ENCODE assay signal across 31 mouse cellular contexts in the genomic region with DNA sequence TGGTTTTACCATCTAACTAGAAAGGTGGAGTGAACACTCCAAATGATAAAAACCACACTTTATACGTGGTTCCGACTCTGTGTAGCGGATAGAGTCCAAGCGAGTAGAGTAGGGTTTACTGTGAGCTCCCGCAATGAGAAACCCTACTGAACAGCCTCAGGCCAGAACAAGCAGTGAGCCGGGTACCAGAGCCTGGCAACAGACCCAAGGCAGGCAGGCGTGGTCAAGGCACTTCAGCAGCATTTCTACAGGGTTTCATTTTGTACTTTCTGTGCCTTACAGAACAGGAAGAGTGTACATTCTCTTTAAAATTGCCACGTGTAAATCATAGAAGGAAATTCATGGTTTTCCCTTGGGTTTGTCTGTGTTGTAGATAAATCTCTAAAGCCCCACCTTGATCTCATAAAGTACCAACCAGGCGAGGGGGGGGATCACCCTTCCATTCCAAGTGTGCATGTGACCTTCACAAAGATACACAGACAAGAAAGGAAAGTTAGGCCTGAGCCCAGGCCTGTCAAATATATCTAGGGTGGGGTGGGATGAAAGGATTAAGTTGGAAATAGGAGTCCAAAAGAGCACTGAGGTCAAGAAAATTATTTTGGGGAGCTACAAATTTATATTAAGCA. TPM values are rescaled to one million over a fixed set of nuclear protein-coding genes. Genes with fewer than 3 reads are reported as not detected.
DNase-seq lines count a peak whose midpoint lies in the region; ATAC-seq and TF ChIP-seq lines count a peak whose summit lies in the region.
"Had no signal": no experiment of that assay in that cellular context is flagged by ENCODE, and none has a peak within 500 bp of the region (broad histone marks: within the 10 kb centered on the region; RNA-seq: fewer than 3 reads in every experiment).

No protein-coding gene starts in this region.

- DNase-seq in kidney, adult 2 months: peak; percentile 35
- DNase-seq in kidney, postnatal 4 days: no peak
- peak; percentile 41 for DNase-seq in midbrain, embryonic 11.5 days (ENCODE audit: low spot score, missing footprints)
- DNase-seq in midbrain, embryonic 10.5 days (ENCODE audit: low spot score): no peak
- no peak for DNase-seq in adrenal gland, adult 8-10 months
- DNase-seq in cerebellum, postnatal 36 days: no peak
- DNase-seq: adrenal gland, postnatal 10 days; cerebellum, adult 2 months; cerebellum, postnatal 25 days; embryo, embryonic 11 days; forebrain, postnatal 0 days; gastrocnemius, postnatal 36 days; kidney, adult 9 months; layer of hippocampus, adult 9-11 months; liver; lung, postnatal 10 days; right cerebral cortex, adult 18-20 months; right cerebral cortex, postnatal 4 days had no signal

- no peaks in the 10 kb centered on the region for H3K27me3 ChIP-seq in kidney, adult 2 months (replicated peaks; ENCODE audit: control insufficient read depth, insufficient read depth, low read length)
- H3K27me3 ChIP-seq in midbrain, embryonic 11.5 days (ENCODE audit: control insufficient read depth, insufficient read depth, low read length): no peaks in the 10 kb centered on the region
- H3K27me3 ChIP-seq in midbrain, embryonic 10.5 days (ENCODE audit: low read depth, poor library complexity, severe bottlenecking): peaks cover 11% of the 10 kb centered on the region
- 0 out of 2 replicates have a peak, but pooled peaks cover 5% of the 10 kb centered on the region for H3K27me3 ChIP-seq in limb, embryonic 15.5 days
- H3K27me3 ChIP-seq: intestine, embryonic 15.5 days; neural tube, embryonic 13.5 days; Patski had no signal

- TF ChIP-seq CTCF in kidney, adult 2 months (conservative IDR thresholded peaks at IDR 0.05; ENCODE audit: insufficient read depth, insufficient read length, low read depth, low read length): no peak

- ATAC-seq in midbrain, embryonic 11.5 days (ENCODE audit: low FRiP score): no peak
- ATAC-seq in limb, embryonic 15.5 days (ENCODE audit: insufficient number of reproducible peaks, low FRiP score, low TSS enrichment, low read depth): no peak
- ATAC-seq: activated CD4-positive, CD25-positive, alpha-beta regulatory T cell, adult 4 months; forebrain, postnatal 0 days; hindbrain, embryonic 16.5 days; midbrain, embryonic 15.5 days; Patski had no signal

- WGBS in kidney, adult 2 months: 59% methylated on average over 9 of the region's 9 CpGs
- 87% methylated on average over 9 of the region's 9 CpGs for WGBS in midbrain, embryonic 11.5 days
- 87% methylated on average over 9 of the region's 9 CpGs for WGBS in midbrain, embryonic 10.5 days
- 62% methylated on average over 9 of the region's 9 CpGs for WGBS in limb, embryonic 15.5 days

- no peaks in the 10 kb centered on the region for H3K36me3 ChIP-seq in kidney, adult 2 months (ENCODE audit: control insufficient read depth, insufficient read depth, low read length)
- no peaks in the 10 kb centered on the region for H3K36me3 ChIP-seq in midbrain, embryonic 11.5 days (ENCODE audit: control insufficient read depth, insufficient read depth, low read length)
- H3K36me3 ChIP-seq in midbrain, embryonic 10.5 days: no peaks in the 10 kb centered on the region
- no peaks in the 10 kb centered on the region for H3K36me3 ChIP-seq in limb, embryonic 15.5 days
- H3K36me3 ChIP-seq: hindbrain, embryonic 10.5 days; intestine, embryonic 15.5 days; liver, embryonic 15.5 days; midbrain, embryonic 15.5 days; neural tube, embryonic 13.5 days had no signal

- no peak overlapping the region for H3K4me3 ChIP-seq in kidney, adult 2 months (ENCODE audit: insufficient read depth, low read depth, low read length)
- no peak overlapping the region for H3K4me3 ChIP-seq in midbrain, embryonic 11.5 days (ENCODE audit: low read depth, low read length)
- H3K4me3 ChIP-seq in midbrain, embryonic 10.5 days: no peak overlapping the region
- no peak overlapping the region for H3K4me3 ChIP-seq in limb, embryonic 15.5 days
- H3K4me3 ChIP-seq: hindbrain, embryonic 10.5 days; intestine, embryonic 15.5 days; liver, embryonic 15.5 days; megakaryocyte, embryonic 14.5 days; midbrain, embryonic 15.5 days; neural tube, embryonic 13.5 days had no signal

- H3K27ac ChIP-seq in kidney, adult 2 months (ENCODE audit: insufficient read depth, low read depth, low read length): no peak overlapping the region
- no peak overlapping the region for H3K27ac ChIP-seq in midbrain, embryonic 11.5 days (ENCODE audit: low read depth, low read length)
- H3K27ac ChIP-seq in midbrain, embryonic 10.5 days (replicated peaks): no peak overlapping the region
- peak overlapping the region; percentile 51 for H3K27ac ChIP-seq in limb, embryonic 15.5 days
- H3K27ac ChIP-seq: hindbrain, embryonic 10.5 days; intestine, embryonic 15.5 days; liver, embryonic 15.5 days; midbrain, embryonic 15.5 days; neural tube, embryonic 13.5 days had no signal

- no peaks in the 10 kb centered on the region for H3K9me3 ChIP-seq in midbrain, embryonic 11.5 days (ENCODE audit: control insufficient read depth, low read length)
- H3K9me3 ChIP-seq in midbrain, embryonic 10.5 days (replicated peaks): no peaks in the 10 kb centered on the region
- H3K9me3 ChIP-seq in limb, embryonic 15.5 days: 0 out of 2 replicates have a peak, but pooled peaks cover 6% of the 10 kb centered on the region
- H3K9me3 ChIP-seq: intestine, embryonic 15.5 days; liver, embryonic 15.5 days; midbrain, embryonic 15.5 days had no signal

- no peaks in the 10 kb centered on the region for H3K4me1 ChIP-seq in kidney, adult 2 months (ENCODE audit: control insufficient read depth, insufficient read depth, low read length)
- no peaks in the 10 kb centered on the region for H3K4me1 ChIP-seq in midbrain, embryonic 11.5 days (ENCODE audit: control insufficient read depth, insufficient read depth, low read length)
- H3K4me1 ChIP-seq in midbrain, embryonic 10.5 days: peaks cover 8% of the 10 kb centered on the region; the same call in 1 of the 2 replicates
- H3K4me1 ChIP-seq in limb, embryonic 15.5 days: 0 out of 2 replicates have a peak, but pooled peaks cover 5% of the 10 kb centered on the region
- H3K4me1 ChIP-seq: hindbrain, embryonic 10.5 days; intestine, embryonic 15.5 days; midbrain, embryonic 15.5 days; neural tube, embryonic 13.5 days had no signal

- TF ChIP-seq POLR2A in kidney, adult 2 months (IDR thresholded peaks at IDR 0.05; ENCODE audit: low read depth, low read length): no peak

- H3K4me2 ChIP-seq in midbrain, embryonic 11.5 days: no peak overlapping the region
- no peak overlapping the region for H3K4me2 ChIP-seq in limb, embryonic 15.5 days
- H3K4me2 ChIP-seq: intestine, embryonic 15.5 days; liver, embryonic 15.5 days; midbrain, embryonic 15.5 days; neural tube, embryonic 13.5 days had no signal

- no peak overlapping the region for H3K9ac ChIP-seq in midbrain, embryonic 11.5 days (ENCODE audit: low read length)
- no peak overlapping the region for H3K9ac ChIP-seq in limb, embryonic 15.5 days
- H3K9ac ChIP-seq: forebrain, postnatal 0 days; intestine, embryonic 15.5 days; liver, embryonic 15.5 days; midbrain, embryonic 15.5 days; neural tube, embryonic 13.5 days had no signal

RNA-seq across cellular contexts. Expression of gene Tigd4, which starts 8.6 kb away (rescaled TPM):
- not detected in 2 replicates for polyA plus RNA-seq in kidney, adult 2 months (2012; rRNA removed)
- polyA plus RNA-seq in midbrain, embryonic 11.5 days (2014; fragmentation: Nextera tagmentation; extraction: Ambion mirVana): not detected in 2 replicates
- not detected in 2 replicates for polyA plus RNA-seq in midbrain, embryonic 10.5 days (2016; fragmentation: Nextera tagmentation; extraction: Ambion mirVana)
- 2.4 and 3.0 TPM in 2 replicates for polyA plus RNA-seq in limb, embryonic 15.5 days (2015; fragmentation: Nextera tagmentation; extraction: Ambion mirVana)
- under 1 TPM in 2 of 4 experiments, not detected in 2; 0.06 to 0.18 TPM for total RNA-seq in adrenal gland, adult 8-10 months (2022)
- total RNA-seq: ES-E14; forebrain, postnatal 0 days had no signal
- polyA plus RNA-seq: activated CD4-positive, CD25-positive, alpha-beta regulatory T cell, adult 4 months; forebrain, embryonic 11.5 days; forebrain, postnatal 0 days; hindbrain, embryonic 10.5 days; intestine, embryonic 15.5 days; midbrain, embryonic 15.5 days; neural tube, embryonic 13.5 days; thymus, postnatal 0 days had no signal

RNA-seq across cellular contexts. Expression of gene Arfip1, which starts 19.6 kb away (rescaled TPM):
- polyA plus RNA-seq in kidney, adult 2 months (2012; rRNA removed): 11.8 and 14.3 TPM in 2 replicates
- 42.6 and 44.2 TPM in 2 replicates for polyA plus RNA-seq in midbrain, embryonic 11.5 days (2014; fragmentation: Nextera tagmentation; extraction: Ambion mirVana)
- polyA plus RNA-seq in midbrain, embryonic 10.5 days (2016; fragmentation: Nextera tagmentation; extraction: Ambion mirVana): 32.2 and 33.0 TPM in 2 replicates
- 54.5 and 56.7 TPM in 2 replicates for polyA plus RNA-seq in limb, embryonic 15.5 days (2015; fragmentation: Nextera tagmentation; extraction: Ambion mirVana)
- 10 to 100 TPM; 47.6 to 58.3 (median 54.6) TPM for total RNA-seq in adrenal gland, adult 8-10 months (2022)

Comparison
In these comparisons a context has a peak if more than half of its experiments do, and no peak if none do; other contexts are left out.
1. DNase-seq: peak in kidney, adult 2 months (single experiment) and midbrain, embryonic 11.5 days (single experiment); none in kidney, postnatal 4 days (0 of 2), midbrain, embryonic 10.5 days (single experiment), adrenal gland, adult 8-10 months (single experiment) and cerebellum, postnatal 36 days (0 of 2).